Mouse (Mus musculus) B cell, adult 2 months (primary cell): Measurements from ENCODE around the gene Flnb.
A peak's percentile ranks its signal among the peaks of the same experiment; 100 is the strongest.

ENCODE experiments used
- DNase-seq, 2 experiments: peaks; one replicate each; pipeline ENCODE4 v3.0.0; 2022

The Flnb gene

GRCm38 (mm10) chr14:7863871-7864505, 46.2 kb downstream of the Flnb start:
- no peak for DNase-seq

GRCm38 (mm10) chr14:7864506-7864899, 46.7 kb downstream of the Flnb start:
- no peak for DNase-seq

GRCm38 (mm10) chr14:7867224-7867623, 49.5 kb downstream of the Flnb start:
- DNase-seq, result no peak

GRCm38 (mm10) chr14:7867841-7868240, 50.1 kb downstream of the Flnb start:
- no peak for DNase-seq

- no peak for DNase-seq
Observed at GRCm38 (mm10) chr14:7869796-7870195, 52.0 kb downstream of the Flnb start.

GRCm38 (mm10) chr14:7873552-7873951, 55.8 kb downstream of the Flnb start:
- DNase-seq, result no peak

- no peak for DNase-seq
Observed at GRCm38 (mm10) chr14:7874495-7874894, 56.7 kb downstream of the Flnb start.

- DNase-seq, result no peak
Observed at GRCm38 (mm10) chr14:7877957-7878356, 60.2 kb downstream of the Flnb start.

- DNase-seq, result no peak
Observed at GRCm38 (mm10) chr14:7880389-7880788, 62.6 kb downstream of the Flnb start.

- no peak for DNase-seq
Observed at GRCm38 (mm10) chr14:7881533-7881932, 63.8 kb downstream of the Flnb start.

GRCm38 (mm10) chr14:7882050-7882449, 64.3 kb downstream of the Flnb start:
- DNase-seq, result no peak

GRCm38 (mm10) chr14:7884158-7884557, 66.4 kb downstream of the Flnb start:
- no peak for DNase-seq

GRCm38 (mm10) chr14:7884841-7885240, 67.1 kb downstream of the Flnb start:
- no peak for DNase-seq

- DNase-seq, result no peak
Observed at GRCm38 (mm10) chr14:7885540-7885939, 67.8 kb downstream of the Flnb start.

- no peak for DNase-seq
Observed at GRCm38 (mm10) chr14:7886008-7886407, 68.3 kb downstream of the Flnb start.

- DNase-seq, result no peak
Observed at GRCm38 (mm10) chr14:7887171-7887570, 69.4 kb downstream of the Flnb start.

- no peak for DNase-seq
Observed at GRCm38 (mm10) chr14:7888294-7888693, 70.5 kb downstream of the Flnb start.

GRCm38 (mm10) chr14:7888811-7889651, 71.3 kb downstream of the Flnb start:
- DNase-seq, result peak in 1 of 2 experiments; percentile 2

GRCm38 (mm10) chr14:7889834-7890233, 72.1 kb downstream of the Flnb start:
- peak in 1 of 2 experiments; percentile 32 for DNase-seq

- no peak for DNase-seq
Observed at GRCm38 (mm10) chr14:7891401-7891800, 73.6 kb downstream of the Flnb start.

- DNase-seq, result no peak
Observed at GRCm38 (mm10) chr14:7896126-7896525, 78.4 kb downstream of the Flnb start.

GRCm38 (mm10) chr14:7896699-7897098, 78.9 kb downstream of the Flnb start:
- DNase-seq, result no peak

- DNase-seq, result no peak
Observed at GRCm38 (mm10) chr14:7899986-7900385, 82.2 kb downstream of the Flnb start.

GRCm38 (mm10) chr14:7900481-7901049, 82.8 kb downstream of the Flnb start:
- no peak for DNase-seq
